Mouse (Mus musculus): Measurements from ENCODE around the gene Tbx3. TPM values are rescaled to one million over a fixed set of nuclear protein-coding genes. Genes with fewer than 3 reads are reported as not detected.

The Tbx3 gene
- polyA plus RNA-seq, 1 experiment = 38.3 TPM

GRCm38 (mm10) chr5:119660526-119661410, 9.7 kb upstream of the Tbx3 start:
- DNase-seq (ENCODE audit: low read depth, low spot score) = no peak
- WGBS = 13% methylated on average over 25 of the region's 25 CpGs

GRCm38 (mm10) chr5:119661474-119661873, 9.0 kb upstream of the Tbx3 start:
- no peak for DNase-seq (ENCODE audit: low read depth, low spot score)
- WGBS = 17% methylated on average over 11 of the region's 11 CpGs

GRCm38 (mm10) chr5:119662326-119662725, 8.1 kb upstream of the Tbx3 start:
- WGBS = 15% methylated on average over 13 of the region's 13 CpGs
- DNase-seq (ENCODE audit: low read depth, low spot score) = no peak

GRCm38 (mm10) chr5:119662731-119663130, 7.7 kb upstream of the Tbx3 start:
- no peak for DNase-seq (ENCODE audit: low read depth, low spot score)
- 20% methylated on average over 12 of the region's 12 CpGs for WGBS

- no peak for DNase-seq (ENCODE audit: low read depth, low spot score)
- 41% methylated on average over 15 of the region's 15 CpGs for WGBS
These were observed 7.2 kb upstream of the Tbx3 start for GRCm38 (mm10) chr5:119663241-119663640.

GRCm38 (mm10) chr5:119663747-119664146, 6.7 kb upstream of the Tbx3 start:
- 47% methylated on average over 5 of the region's 5 CpGs for WGBS
- no peak for DNase-seq (ENCODE audit: low read depth, low spot score)

GRCm38 (mm10) chr5:119665739-119666138, 4.7 kb upstream of the Tbx3 start:
- whole genome bisulfite sequencing = 47% methylated on average over 6 of the region's 6 CpGs
- DNase-seq (ENCODE audit: low read depth, low spot score) = no peak

- 42% methylated on average over 13 of the region's 13 CpGs for WGBS
- no peak for DNase-seq (ENCODE audit: low read depth, low spot score)
These were observed 3.0 kb upstream of the Tbx3 start for GRCm38 (mm10) chr5:119667356-119667940.

- WGBS = 50% methylated on average over 34 of the region's 34 CpGs
- no peak for DNase-seq (ENCODE audit: low read depth, low spot score)
These were observed 2.1 kb upstream of the Tbx3 start for GRCm38 (mm10) chr5:119668191-119668912.

- no peak for DNase-seq (ENCODE audit: low read depth, low spot score)
- WGBS = 53% methylated on average over 18 of the region's 18 CpGs
These were observed 1.5 kb upstream of the Tbx3 start for GRCm38 (mm10) chr5:119668913-119669411.

GRCm38 (mm10) chr5:119669741-119670565, 516 bp upstream of the Tbx3 start:
- 2% methylated on average over 61 of the region's 61 CpGs for whole genome bisulfite sequencing
- no peak for DNase-seq (ENCODE audit: low read depth, low spot score)

- no peak for DNase-seq (ENCODE audit: low read depth, low spot score)
- 1% methylated on average over 40 of the region's 40 CpGs for WGBS
These were observed 794 bp downstream of the Tbx3 start for GRCm38 (mm10) chr5:119671124-119671801.

- DNase-seq (ENCODE audit: low read depth, low spot score) = no peak
- 3% methylated on average over 23 of the region's 23 CpGs for WGBS
These were observed 1.5 kb downstream of the Tbx3 start for GRCm38 (mm10) chr5:119671965-119672347.

GRCm38 (mm10) chr5:119672348-119672983, 2.0 kb downstream of the Tbx3 start:
- DNase-seq (ENCODE audit: low read depth, low spot score) = no peak
- WGBS = 8% methylated on average over 19 of the region's 19 CpGs

- 17% methylated on average over 17 of the region's 17 CpGs for WGBS
- no peak for DNase-seq (ENCODE audit: low read depth, low spot score)
These were observed 2.6 kb downstream of the Tbx3 start for GRCm38 (mm10) chr5:119672984-119673600.

GRCm38 (mm10) chr5:119673716-119674605, 3.5 kb downstream of the Tbx3 start:
- 28% methylated on average over 22 of the region's 22 CpGs for WGBS
- DNase-seq (ENCODE audit: low read depth, low spot score) = no peak
